Mouse (Mus musculus) cerebellum, adult 2 months (tissue): Measurements from ENCODE around the gene Tnpo1.

ENCODE experiments used
- CTCF ChIP-seq: fragments of 200-500 bp; IDR thresholded peaks from 2 replicates; pipeline ENCODE4 v1.5.1; 2011; ENCODE audit warnings: low read depth, mild to moderate bottlenecking, control low read depth, low read length, moderate library complexity, borderline replicate concordance; ENCODE audit not compliant: insufficient read depth
- POLR2A ChIP-seq: fragments of 200-500 bp; IDR thresholded peaks from 2 replicates; pipeline ENCODE4 v1.6.1; 2011; ENCODE audit warnings: low read length, control low read depth, borderline replicate concordance; ENCODE audit not compliant: insufficient read depth

- TF ChIP-seq CTCF (no peak), POLR2A (no peak)
These were observed 32.0 kb upstream of the Tnpo1 start for GRCm38 (mm10) chr13:98958177-98958576.
